Mouse (Mus musculus): Measurements from ENCODE around the gene Slc48a1. TPM values are rescaled to one million over a fixed set of nuclear protein-coding genes. Genes with fewer than 3 reads are reported as not detected.
A peak's percentile ranks its signal among the peaks of the same experiment; 100 is the strongest.

The Slc48a1 gene
- polyA plus RNA-seq, 1 experiment from 2014 or later = 36.5 TPM

- H3K36me3 ChIP-seq (ENCODE audit: control insufficient read depth, insufficient read depth, low read length) = no peaks in the 10 kb centered on the region
- 80% methylated on average over 8 of the region's 8 CpGs for WGBS
- H3K4me3 ChIP-seq (replicated peaks; ENCODE audit: low read length) = no peak overlapping the region
- H3K4me2 ChIP-seq (ENCODE audit: low read depth, low read length) = no peak overlapping the region
- no peak for ATAC-seq (ENCODE audit: insufficient read depth, low FRiP score)
- H3K27me3 ChIP-seq (ENCODE audit: control insufficient read depth, insufficient read depth, low read length) = no peaks in the 10 kb centered on the region
- H3K27ac ChIP-seq (ENCODE audit: low read length) = no peak overlapping the region
- H3K9ac ChIP-seq (ENCODE audit: low read length) = no peak overlapping the region
- H3K4me1 ChIP-seq (ENCODE audit: control insufficient read depth, insufficient read depth, low read length) = peaks cover 74% of the 10 kb centered on the region
- H3K9me3 ChIP-seq (replicated peaks; ENCODE audit: control insufficient read depth, low read length) = no peaks in the 10 kb centered on the region
Observed at GRCm38 (mm10) chr15:97827401-97827800, 49.1 kb downstream of the Slc48a1 start.

- WGBS = 35% methylated on average over 6 of the region's 6 CpGs
- Histone ChIP-seq H3K27ac (ENCODE audit: low read length) (peak overlapping the region; percentile 68), H3K4me2 (ENCODE audit: low read depth, low read length) (peak overlapping the region; percentile 14; the same call in 1 of the 2 replicates), H3K9me3 (replicated peaks; ENCODE audit: control insufficient read depth, low read length) (no peaks in the 10 kb centered on the region), H3K9ac (ENCODE audit: low read length) (peak overlapping the region; percentile 98; the same call in 1 of the 2 replicates), H3K36me3 (ENCODE audit: control insufficient read depth, insufficient read depth, low read length) (no peaks in the 10 kb centered on the region), H3K4me1 (ENCODE audit: control insufficient read depth, insufficient read depth, low read length) (peaks cover 66% of the 10 kb centered on the region), H3K27me3 (ENCODE audit: control insufficient read depth, insufficient read depth, low read length) (no peaks in the 10 kb centered on the region), H3K4me3 (replicated peaks; ENCODE audit: low read length) (no peak overlapping the region)
- no peak for ATAC-seq (ENCODE audit: insufficient read depth, low FRiP score)
Observed at GRCm38 (mm10) chr15:97828221-97828842, 50.0 kb downstream of the Slc48a1 start.

GRCm38 (mm10) chr15:97828901-97829338 is 50.6 kb downstream of the Slc48a1 start:
- H3K4me3 ChIP-seq (replicated peaks; ENCODE audit: low read length) = no peak overlapping the region
- H3K9ac ChIP-seq (ENCODE audit: low read length) = peak overlapping the region; percentile 98
- H3K27me3 ChIP-seq (ENCODE audit: control insufficient read depth, insufficient read depth, low read length) = no peaks in the 10 kb centered on the region
- no peaks in the 10 kb centered on the region for H3K9me3 ChIP-seq (replicated peaks; ENCODE audit: control insufficient read depth, low read length)
- H3K27ac ChIP-seq (ENCODE audit: low read length) = peak overlapping the region; percentile 68
- 62% methylated on average over 5 of the region's 5 CpGs for WGBS
- H3K36me3 ChIP-seq (ENCODE audit: control insufficient read depth, insufficient read depth, low read length) = no peaks in the 10 kb centered on the region
- peak overlapping the region; percentile 70 for H3K4me2 ChIP-seq (ENCODE audit: low read depth, low read length)
- peaks cover 60% of the 10 kb centered on the region for H3K4me1 ChIP-seq (ENCODE audit: control insufficient read depth, insufficient read depth, low read length)
- no peak for ATAC-seq (ENCODE audit: insufficient read depth, low FRiP score)

GRCm38 (mm10) chr15:97829432-97829831 is 51.1 kb downstream of the Slc48a1 start:
- no peaks in the 10 kb centered on the region for H3K9me3 ChIP-seq (replicated peaks; ENCODE audit: control insufficient read depth, low read length)
- no peak for ATAC-seq (ENCODE audit: insufficient read depth, low FRiP score)
- H3K27me3 ChIP-seq (ENCODE audit: control insufficient read depth, insufficient read depth, low read length) = no peaks in the 10 kb centered on the region
- peak overlapping the region; percentile 68 for H3K27ac ChIP-seq (ENCODE audit: low read length)
- peaks cover 55% of the 10 kb centered on the region for H3K4me1 ChIP-seq (ENCODE audit: control insufficient read depth, insufficient read depth, low read length)
- 66% methylated on average over 2 of the region's 2 CpGs for WGBS
- peak overlapping the region; percentile 70 for H3K4me2 ChIP-seq (ENCODE audit: low read depth, low read length)
- H3K4me3 ChIP-seq (replicated peaks; ENCODE audit: low read length) = peak overlapping the region; percentile 78
- H3K9ac ChIP-seq (ENCODE audit: low read length) = peak overlapping the region; percentile 98
- no peaks in the 10 kb centered on the region for H3K36me3 ChIP-seq (ENCODE audit: control insufficient read depth, insufficient read depth, low read length)

DNA sequence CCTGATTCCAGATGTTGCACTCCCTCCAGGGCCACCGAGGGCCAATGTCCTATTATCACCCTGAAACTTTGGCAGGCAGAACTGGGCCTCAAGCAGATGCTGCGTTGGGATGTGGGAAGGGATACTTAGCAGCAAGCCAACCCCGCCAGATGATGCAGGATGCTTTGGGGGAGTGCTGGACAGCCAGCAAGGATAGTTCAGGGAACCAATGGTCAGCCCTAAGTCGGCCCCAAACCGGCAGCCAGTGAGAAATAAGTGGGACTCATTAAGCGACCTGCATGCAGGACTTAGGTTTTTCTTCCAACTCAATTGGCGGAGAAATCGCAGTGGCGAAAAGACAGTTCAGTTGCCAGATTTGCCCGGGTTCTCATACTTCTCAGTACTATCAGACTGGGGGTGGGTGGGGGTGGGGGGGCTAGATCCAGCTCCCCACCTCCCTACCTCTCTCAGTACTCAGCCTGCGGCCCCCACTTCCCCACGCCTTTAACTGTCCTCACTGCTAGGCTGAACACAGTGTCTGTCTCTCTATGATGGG is 52.0 kb downstream of the Slc48a1 start:
- Histone ChIP-seq H3K4me1 (ENCODE audit: control insufficient read depth, insufficient read depth, low read length) (peaks cover 47% of the 10 kb centered on the region), H3K9ac (ENCODE audit: low read length) (peak overlapping the region; percentile 98), H3K27me3 (ENCODE audit: control insufficient read depth, insufficient read depth, low read length) (no peaks in the 10 kb centered on the region), H3K4me3 (replicated peaks; ENCODE audit: low read length) (peak overlapping the region; percentile 78), H3K36me3 (ENCODE audit: control insufficient read depth, insufficient read depth, low read length) (no peaks in the 10 kb centered on the region), H3K27ac (ENCODE audit: low read length) (peak overlapping the region; percentile 96), H3K4me2 (ENCODE audit: low read depth, low read length) (peak overlapping the region; percentile 70), H3K9me3 (replicated peaks; ENCODE audit: control insufficient read depth, low read length) (no peaks in the 10 kb centered on the region)
- no peak for ATAC-seq (ENCODE audit: insufficient read depth, low FRiP score)
- 27% methylated on average over 12 of the region's 12 CpGs for WGBS

GRCm38 (mm10) chr15:97830788-97831241 is 52.5 kb downstream of the Slc48a1 start:
- Histone ChIP-seq H3K9ac (ENCODE audit: low read length) (peak overlapping the region; percentile 98), H3K36me3 (ENCODE audit: control insufficient read depth, insufficient read depth, low read length) (no peaks in the 10 kb centered on the region), H3K4me1 (ENCODE audit: control insufficient read depth, insufficient read depth, low read length) (peaks cover 42% of the 10 kb centered on the region), H3K9me3 (replicated peaks; ENCODE audit: control insufficient read depth, low read length) (no peaks in the 10 kb centered on the region), H3K4me3 (replicated peaks; ENCODE audit: low read length) (peak overlapping the region; percentile 78), H3K27ac (ENCODE audit: low read length) (peak overlapping the region; percentile 96), H3K4me2 (ENCODE audit: low read depth, low read length) (peak overlapping the region; percentile 70), H3K27me3 (ENCODE audit: control insufficient read depth, insufficient read depth, low read length) (no peaks in the 10 kb centered on the region)
- peak; percentile 9 for ATAC-seq (ENCODE audit: insufficient read depth, low FRiP score)
- under 1% methylated on average over 39 of the region's 39 CpGs for WGBS

DNA sequence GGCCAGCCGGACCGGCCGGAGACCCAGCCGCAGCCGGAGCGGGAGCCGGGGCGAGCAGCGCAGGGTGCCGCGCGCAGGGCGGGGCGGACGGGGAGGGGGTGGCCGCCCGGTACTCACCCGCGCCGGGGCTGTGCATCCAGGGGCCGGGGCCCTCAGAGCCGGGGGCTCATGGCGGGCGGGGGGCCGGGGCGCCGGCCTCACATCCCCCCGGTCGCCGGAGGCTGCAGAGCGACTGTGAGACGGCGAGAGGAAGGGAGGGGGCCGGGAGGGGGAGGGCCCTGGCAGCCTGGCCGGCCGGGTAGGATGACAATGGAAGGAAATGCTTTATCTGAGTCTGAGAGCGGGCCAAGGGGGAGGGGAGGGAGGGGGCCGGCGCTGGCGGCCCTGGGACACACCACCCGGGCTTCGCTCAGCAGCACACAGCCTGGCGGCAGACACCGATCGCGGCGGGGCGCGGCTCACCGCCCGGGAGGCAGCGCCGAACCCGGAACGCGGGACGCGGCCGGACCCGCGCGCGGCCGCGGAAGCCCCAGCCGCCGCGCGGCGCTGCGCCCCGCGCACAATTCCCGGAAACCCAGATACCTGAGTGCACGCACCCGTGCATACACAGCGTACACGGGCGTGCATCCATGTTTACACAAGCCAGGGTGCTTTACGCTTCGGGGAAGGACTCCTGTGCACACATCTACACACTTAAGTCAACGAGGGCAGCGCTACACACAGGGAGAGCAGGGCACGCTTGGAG is 53.1 kb downstream of the Slc48a1 start:
- Histone ChIP-seq H3K36me3 (ENCODE audit: control insufficient read depth, insufficient read depth, low read length) (no peaks in the 10 kb centered on the region), H3K27me3 (ENCODE audit: control insufficient read depth, insufficient read depth, low read length) (no peaks in the 10 kb centered on the region), H3K27ac (ENCODE audit: low read length) (peak overlapping the region; percentile 96), H3K4me1 (ENCODE audit: control insufficient read depth, insufficient read depth, low read length) (peaks cover 36% of the 10 kb centered on the region), H3K9ac (ENCODE audit: low read length) (peak overlapping the region; percentile 98), H3K4me3 (replicated peaks; ENCODE audit: low read length) (peak overlapping the region; percentile 78), H3K9me3 (replicated peaks; ENCODE audit: control insufficient read depth, low read length) (no peaks in the 10 kb centered on the region), H3K4me2 (ENCODE audit: low read depth, low read length) (peak overlapping the region; percentile 70)
- ATAC-seq (ENCODE audit: insufficient read depth, low FRiP score) = peak; percentile 88
- under 1% methylated on average over 69 of the region's 84 CpGs for WGBS

DNA sequence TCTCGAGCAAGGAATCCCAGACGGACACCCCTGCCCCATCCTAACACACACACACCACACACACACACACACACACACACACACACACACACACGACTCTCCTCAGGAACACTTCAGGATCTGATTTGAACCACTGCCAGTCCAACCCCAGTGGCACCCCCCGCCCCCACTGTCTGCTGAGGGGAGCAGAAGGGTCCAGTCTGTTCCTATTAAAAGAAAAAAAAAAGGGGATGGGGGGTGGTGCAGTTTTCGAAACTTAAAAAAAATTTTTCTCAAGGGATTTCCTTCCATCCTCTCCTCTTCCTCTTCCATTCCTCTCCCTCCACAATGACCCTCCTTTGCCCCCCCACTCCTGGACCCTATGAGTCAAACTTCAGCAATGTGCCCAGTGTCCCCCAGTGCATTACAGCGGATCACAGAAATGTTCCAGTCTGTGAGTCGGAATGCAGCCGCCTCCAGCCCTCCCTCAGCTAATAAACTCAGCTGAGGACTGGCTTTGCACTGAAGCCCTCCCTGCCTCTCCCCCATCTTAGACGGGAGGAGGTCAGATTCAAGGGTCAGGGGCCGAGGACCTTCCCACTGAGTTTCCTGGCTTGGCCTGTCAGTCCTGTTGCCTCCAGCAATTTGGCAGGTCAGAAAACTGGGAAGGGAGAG is 53.8 kb downstream of the Slc48a1 start:
- H3K4me1 ChIP-seq (ENCODE audit: control insufficient read depth, insufficient read depth, low read length) = peaks cover 35% of the 10 kb centered on the region
- 10% methylated on average over 10 of the region's 10 CpGs for WGBS
- ATAC-seq (ENCODE audit: insufficient read depth, low FRiP score) = no peak

More for the DNA sequence above, 53.8 kb downstream of the Slc48a1 start:
- H3K9me3 ChIP-seq (replicated peaks; ENCODE audit: control insufficient read depth, low read length) = no peaks in the 10 kb centered on the region
- H3K27ac ChIP-seq (ENCODE audit: low read length) = peak overlapping the region; percentile 96
- H3K4me3 ChIP-seq (replicated peaks; ENCODE audit: low read length) = peak overlapping the region; percentile 78
- H3K36me3 ChIP-seq (ENCODE audit: control insufficient read depth, insufficient read depth, low read length) = no peaks in the 10 kb centered on the region
- peak overlapping the region; percentile 98 for H3K9ac ChIP-seq (ENCODE audit: low read length)
- H3K4me2 ChIP-seq (ENCODE audit: low read depth, low read length) = peak overlapping the region; percentile 70
- H3K27me3 ChIP-seq (ENCODE audit: control insufficient read depth, insufficient read depth, low read length) = no peaks in the 10 kb centered on the region

Measured in stomach, embryonic 16.5 days (tissue).